Mouse (Mus musculus) kidney, postnatal 36 days (tissue): ENCODE results near the gene Scn1b.

Experiments
- DNase-seq, 2 experiments: peaks; one replicate each; pipeline ENCODE4 v3.0.0; 2021 to 2022; ENCODE audit warnings: mixed read lengths in 2 of 2

The Scn1b gene

DNA sequence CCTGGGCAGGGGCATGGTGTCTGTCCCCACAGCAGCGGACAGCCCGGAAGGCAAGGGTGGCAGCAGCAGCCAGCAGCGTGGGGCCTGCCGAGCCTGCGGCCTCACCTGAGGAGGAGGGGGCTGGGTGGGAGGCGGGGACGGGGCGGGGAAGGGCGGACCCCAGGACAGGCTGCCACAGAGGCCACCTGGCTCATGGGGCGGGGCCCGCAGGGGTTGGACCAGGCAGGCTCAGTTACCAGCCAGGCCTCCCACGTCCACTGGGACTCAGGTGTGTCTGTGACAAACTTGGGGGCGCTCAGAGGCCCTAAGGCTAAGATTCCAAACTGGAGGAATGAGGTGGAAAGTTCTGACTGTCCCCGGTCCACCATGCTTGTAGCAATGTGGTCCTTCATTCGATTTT is 11.6 kb downstream of the Scn1b start, which contains the start of gene Hpn:
Gene Hpn (minus strand): TSS at position 109 of the 400 bp plus-strand sequence.
- DNase-seq = peak; percentile 92 to 93

GRCm38 (mm10) chr7:31114646-31115045 is 12.2 kb downstream of the Scn1b start:
- DNase-seq = peak; percentile 80 to 85

DNA sequence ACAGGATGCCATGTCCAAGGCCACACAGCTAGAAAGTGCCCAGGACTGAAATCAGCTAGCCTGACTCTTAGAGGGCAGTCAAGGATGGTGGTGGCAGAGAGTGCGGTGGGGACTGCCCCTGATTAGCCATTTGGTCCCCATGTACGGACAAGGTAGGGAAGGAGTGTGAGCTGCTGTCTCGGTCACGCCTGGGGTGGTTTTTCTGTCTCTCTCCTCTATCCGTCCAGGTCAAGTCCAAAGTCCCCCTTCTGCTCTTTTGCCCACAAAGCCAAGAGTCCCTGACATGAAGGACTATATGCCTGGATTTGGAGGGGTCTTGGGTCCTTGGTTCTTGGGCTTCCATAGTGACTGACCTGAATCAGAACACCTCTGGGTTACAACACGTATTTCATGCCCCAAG is 13.0 kb downstream of the Scn1b start:
- peak; percentile 76 to 82 for DNase-seq

DNA sequence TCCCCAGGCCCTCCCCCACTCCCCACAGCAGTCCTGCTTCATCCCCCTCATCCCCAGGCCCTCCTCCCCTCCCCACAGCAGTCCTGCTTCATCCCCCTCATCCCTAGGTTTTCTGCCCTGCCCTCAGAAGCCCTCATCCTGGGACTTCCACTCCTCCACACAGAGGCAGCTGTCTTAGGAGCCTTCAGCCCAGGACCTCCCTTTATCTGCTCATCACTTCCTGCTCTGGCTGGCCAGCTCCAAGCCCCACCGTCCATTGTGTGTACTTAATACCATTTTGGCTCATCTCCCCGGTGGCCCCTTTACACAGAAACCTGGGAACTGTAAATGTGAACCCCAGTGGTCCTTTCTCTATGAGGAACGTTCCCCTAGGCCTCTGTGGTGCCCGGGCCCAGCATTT is 14.8 kb downstream of the Scn1b start:
- DNase-seq = peak in 1 of 2 experiments; percentile 42

GRCm38 (mm10) chr7:31110861-31111385 is 15.9 kb downstream of the Scn1b start:
- no peak for DNase-seq

GRCm38 (mm10) chr7:31109796-31110195 is 17.0 kb downstream of the Scn1b start:
- no peak for DNase-seq

GRCm38 (mm10) chr7:31109091-31109490 is 17.7 kb downstream of the Scn1b start:
- peak; percentile 90 to 92 for DNase-seq

DNA sequence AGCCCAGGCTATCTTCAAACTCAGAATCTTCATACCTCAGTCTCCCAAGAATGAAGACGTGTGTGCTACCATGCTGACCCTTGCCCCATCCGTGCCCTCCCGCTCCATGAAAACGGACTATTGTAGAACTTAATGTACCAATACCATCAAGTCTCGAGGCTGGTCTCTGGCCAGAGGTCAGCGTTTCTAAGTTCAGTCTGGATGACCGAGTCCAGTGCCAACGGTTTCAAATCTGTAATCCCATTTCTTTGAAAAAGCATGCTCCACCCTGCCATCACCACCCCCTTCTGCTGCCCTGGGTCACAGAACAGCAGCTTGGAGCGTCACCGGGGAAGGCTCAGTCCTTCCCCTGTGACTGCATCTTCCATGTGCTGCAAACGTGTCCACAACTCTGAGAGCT is 19.0 kb downstream of the Scn1b start:
- peak; percentile 82 to 87 for DNase-seq

GRCm38 (mm10) chr7:31106166-31106565 is 20.6 kb downstream of the Scn1b start:
- DNase-seq = no peak

DNA sequence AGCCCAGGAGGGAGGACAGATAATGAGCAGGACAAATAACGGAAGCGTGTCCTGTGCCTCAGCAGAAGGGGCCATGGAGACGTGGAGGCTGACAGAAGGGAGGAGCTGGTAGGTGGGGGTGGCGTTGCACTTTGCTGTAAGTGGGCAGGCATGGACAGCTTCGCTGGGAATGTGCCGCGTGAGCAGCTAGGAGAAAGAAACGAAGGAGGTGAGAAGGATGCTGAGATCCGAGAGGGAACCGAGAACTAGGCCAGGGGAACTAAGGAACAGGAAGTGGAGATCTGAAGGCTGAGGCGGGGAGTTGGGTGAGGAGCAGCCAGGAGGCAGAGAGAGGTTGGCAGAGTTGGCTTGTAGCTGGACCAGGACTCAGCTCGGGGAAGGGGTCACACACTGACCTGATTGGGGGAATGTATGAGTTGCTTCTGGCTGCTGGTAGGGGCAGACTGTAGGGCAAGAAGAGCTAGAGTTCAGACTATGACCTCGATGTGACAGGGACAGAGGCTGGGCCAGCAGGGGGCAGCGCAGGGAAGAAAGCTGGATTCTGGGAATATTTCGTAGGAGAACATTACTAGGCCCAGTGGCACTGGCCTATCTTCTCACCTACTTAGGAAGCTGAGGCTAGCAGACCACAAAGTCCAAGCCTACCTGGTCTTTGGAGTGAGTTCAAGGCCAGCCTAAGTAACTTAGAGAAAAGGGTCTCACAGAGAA is 21.6 kb downstream of the Scn1b start:
- peak; percentile 72 to 89 for DNase-seq

GRCm38 (mm10) chr7:31100786-31101185 is 26.0 kb downstream of the Scn1b start:
- DNase-seq = no peak

GRCm38 (mm10) chr7:31099612-31099982 is 27.2 kb downstream of the Scn1b start:
- DNase-seq = no peak

DNA sequence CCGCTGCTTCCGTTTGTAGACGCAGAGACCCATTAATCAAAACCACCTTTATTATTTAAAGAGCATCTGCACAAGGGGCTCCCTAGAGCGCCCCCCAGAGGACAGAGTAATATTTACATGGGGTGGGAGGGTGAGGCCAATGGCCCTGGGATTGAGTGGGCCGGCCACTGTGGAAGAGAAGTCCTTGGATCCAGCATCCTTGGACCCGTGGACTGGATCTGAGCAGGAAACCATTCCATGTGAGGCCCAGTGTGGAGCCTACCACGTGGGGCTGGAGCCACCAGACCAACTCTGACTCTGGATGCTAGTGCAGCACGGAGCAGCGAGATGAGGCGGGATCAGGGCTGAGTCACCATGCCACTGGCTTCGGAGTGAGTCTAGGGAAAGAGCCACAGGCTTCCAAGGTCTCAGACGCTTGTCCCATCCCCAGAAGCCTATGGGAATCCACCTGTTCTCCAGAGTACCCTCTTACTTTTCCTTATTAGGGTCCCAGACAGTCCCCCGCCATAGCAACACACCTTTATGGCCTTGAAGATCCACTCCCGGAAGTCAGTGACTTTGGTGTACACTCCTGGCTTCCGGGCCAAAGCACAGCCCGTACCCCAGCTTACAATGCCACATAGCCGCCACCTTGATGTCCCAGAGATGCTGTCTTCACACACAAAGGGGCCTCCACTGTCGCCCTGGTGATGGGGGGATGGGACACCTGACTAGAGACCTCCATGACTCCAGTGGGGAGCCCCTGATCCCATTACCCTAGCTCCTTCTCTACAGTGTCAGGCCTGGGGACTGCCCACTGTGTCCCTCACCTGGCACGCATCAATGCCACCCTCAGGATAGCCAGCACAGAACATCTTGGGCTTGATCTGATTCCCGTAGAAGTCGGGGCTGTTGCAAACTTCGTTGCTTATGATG is 27.8 kb downstream of the Scn1b start:
- DNase-seq = peak in 1 of 2 experiments; percentile 63

DNA sequence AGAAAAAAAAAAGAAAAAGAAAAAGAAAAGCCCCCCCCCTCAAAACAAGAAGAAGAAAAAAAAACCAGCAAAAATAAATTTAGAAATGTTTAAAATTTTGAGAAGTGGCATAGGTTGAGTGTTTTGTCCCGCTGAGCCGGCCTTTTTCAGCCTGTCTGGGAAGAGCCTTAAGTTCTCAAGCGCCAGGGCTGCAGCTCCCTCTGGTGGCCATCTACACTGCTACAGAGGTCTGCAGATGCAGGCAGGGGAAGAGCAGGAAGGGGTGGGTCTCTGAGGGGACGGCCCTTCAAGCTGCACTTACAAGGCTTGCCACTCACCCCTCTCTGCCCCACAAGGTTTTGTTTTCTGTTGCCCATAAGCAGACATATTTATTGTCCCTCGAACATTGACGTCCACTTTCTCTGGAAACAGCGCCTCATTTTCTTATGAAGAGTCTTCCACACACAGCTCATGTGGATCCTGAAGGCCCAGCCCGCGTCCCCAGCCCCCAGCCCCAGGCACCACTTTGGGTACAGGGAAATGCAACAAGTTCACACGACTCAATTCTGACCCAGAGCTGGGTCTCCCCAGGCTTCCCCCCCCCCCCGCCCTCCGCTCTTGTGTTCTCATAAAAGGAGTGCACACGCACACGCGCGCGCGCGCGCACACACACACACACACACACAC is 29.1 kb downstream of the Scn1b start:
- DNase-seq = peak; percentile 94 to 98

- no peak for DNase-seq
These were observed 29.8 kb downstream of the Scn1b start for GRCm38 (mm10) chr7:31096892-31097564.

- no peak for DNase-seq
These were observed 31.9 kb downstream of the Scn1b start for GRCm38 (mm10) chr7:31094774-31095501.

GRCm38 (mm10) chr7:31089721-31090120 is 37.1 kb downstream of the Scn1b start:
- no peak for DNase-seq

DNA sequence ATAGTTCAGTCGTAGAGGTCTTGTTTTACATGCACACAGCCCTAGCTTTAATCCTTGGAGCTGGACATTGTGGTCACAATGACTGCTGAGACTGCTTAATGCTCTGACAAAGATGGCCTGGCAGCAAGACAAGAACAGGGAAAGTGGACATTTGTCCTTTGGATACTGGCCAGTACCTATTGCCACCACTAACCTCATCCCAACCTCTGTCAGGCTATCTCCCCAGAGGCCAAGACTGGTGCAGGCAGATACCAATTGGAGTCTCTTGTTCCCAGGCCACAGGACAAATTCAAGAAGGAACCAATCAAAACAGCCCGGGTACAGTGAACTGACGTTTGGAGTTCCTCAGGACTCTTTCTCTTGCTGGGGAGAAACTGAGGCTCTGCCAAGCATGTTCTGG is 38.6 kb downstream of the Scn1b start:
- no peak for DNase-seq

- DNase-seq = no peak
These were observed 39.5 kb downstream of the Scn1b start for GRCm38 (mm10) chr7:31087262-31087661.

GRCm38 (mm10) chr7:31086175-31086755 is 40.5 kb downstream of the Scn1b start:
- no peak for DNase-seq

- DNase-seq = peak; percentile 50 to 54
These were observed 41.6 kb downstream of the Scn1b start for GRCm38 (mm10) chr7:31085171-31085570.
